Mouse (Mus musculus) bone marrow macrophage, adult 2 months (primary cell): Measurements from ENCODE around the gene Sco1.

Experiments
- CTCF ChIP-seq: IDR thresholded peaks from 2 replicates; pipeline ENCODE4 v1.5.1; 2012; ENCODE audit warnings: low read depth, mild to moderate bottlenecking, low read length, moderate library complexity
- POLR2A ChIP-seq: IDR thresholded peaks from 2 replicates; pipeline ENCODE4 v1.6.1; 2012; ENCODE audit warnings: mild to moderate bottlenecking, low read depth, low read length, borderline replicate concordance

DNA sequence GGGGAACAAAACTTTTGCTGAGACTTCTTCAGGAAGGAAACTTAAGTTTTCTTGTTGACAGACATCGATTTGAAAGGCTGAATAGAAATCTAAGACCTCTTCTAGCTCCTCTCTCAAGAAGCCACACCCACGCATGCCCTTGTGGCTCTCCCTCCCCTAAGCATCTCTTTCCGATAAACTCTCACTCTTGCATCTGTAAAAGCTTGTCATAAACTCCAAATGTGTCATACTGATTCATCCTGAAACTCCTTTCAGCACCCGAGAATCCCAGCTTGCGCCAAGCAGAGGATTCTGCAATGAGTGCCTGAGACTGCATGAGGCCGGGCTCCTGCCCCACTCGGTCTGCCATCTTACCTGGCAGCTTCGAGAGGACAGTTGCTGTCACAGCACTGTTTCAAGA lies 4.0 kb upstream of the Sco1 start:
- TF ChIP-seq CTCF (no peak), POLR2A (no peak)
